Mouse (Mus musculus): ENCODE data around the gene Olig2.

DNA sequence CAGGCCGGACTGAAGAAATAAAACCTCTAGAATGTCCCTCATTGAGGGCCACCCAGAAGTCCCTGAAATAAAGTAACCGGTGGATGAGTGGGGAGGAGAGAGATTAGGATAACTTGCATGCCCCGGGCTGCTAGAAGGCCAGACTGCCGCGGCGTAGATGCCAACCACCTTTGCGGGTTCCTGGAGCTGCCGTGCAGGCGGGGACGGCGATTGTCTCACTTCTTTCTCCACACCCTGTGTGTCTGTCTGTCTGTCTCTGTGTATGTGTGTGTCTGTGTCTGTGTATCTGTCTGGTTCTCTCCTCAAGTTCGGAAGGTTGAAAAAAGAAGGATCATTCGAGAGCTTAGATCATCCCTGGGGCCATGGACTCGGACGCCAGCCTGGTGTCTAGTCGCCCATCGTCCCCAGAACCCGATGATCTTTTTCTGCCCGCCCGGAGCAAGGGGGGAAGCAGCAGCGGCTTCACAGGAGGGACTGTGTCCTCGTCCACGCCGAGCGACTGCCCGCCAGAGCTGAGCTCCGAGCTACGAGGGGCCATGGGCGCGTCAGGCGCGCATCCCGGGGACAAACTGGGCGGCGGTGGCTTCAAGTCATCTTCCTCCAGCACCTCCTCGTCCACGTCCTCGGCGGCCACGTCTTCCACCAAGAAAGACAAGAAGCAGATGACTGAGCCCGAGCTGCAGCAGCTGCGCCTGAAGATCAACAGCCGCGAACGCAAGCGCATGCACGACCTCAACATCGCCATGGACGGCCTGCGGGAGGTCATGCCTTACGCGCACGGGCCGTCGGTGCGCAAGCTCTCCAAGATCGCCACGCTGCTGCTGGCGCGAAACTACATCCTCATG, 1.0 kb downstream of the Olig2 start:
- no peak for TF ChIP-seq CTCF (IDR thresholded peaks at IDR 0.05; ENCODE audit: borderline replicate concordance, extremely low read depth, insufficient read depth, insufficient read length)
- no peak for TF ChIP-seq POLR2A (IDR thresholded peaks at IDR 0.05; ENCODE audit: borderline replicate concordance, extremely low read depth, insufficient read depth, insufficient read length, poor library complexity, severe bottlenecking)

Data from brain, embryonic 14.5 days (tissue).